Mouse (Mus musculus) adrenal gland, adult 8-10 months (tissue): ENCODE measurements around the gene Dpf2. TPM values are rescaled to one million over a fixed set of nuclear protein-coding genes. Genes with fewer than 3 reads are reported as not detected.

ENCODE experiments used
- DNase-seq: peaks from one replicate; pipeline ENCODE4 v3.0.0; 2022
- total RNA-seq, 4 experiments: library from RNA; stranded (reverse); gene quantifications; 2 replicates each; pipeline ENCODE4 v1.2.4; 2022

The Dpf2 gene
- total RNA-seq, 4 experiments from 2014 or later: 93.7 to 147 (median 129) TPM

DNA sequence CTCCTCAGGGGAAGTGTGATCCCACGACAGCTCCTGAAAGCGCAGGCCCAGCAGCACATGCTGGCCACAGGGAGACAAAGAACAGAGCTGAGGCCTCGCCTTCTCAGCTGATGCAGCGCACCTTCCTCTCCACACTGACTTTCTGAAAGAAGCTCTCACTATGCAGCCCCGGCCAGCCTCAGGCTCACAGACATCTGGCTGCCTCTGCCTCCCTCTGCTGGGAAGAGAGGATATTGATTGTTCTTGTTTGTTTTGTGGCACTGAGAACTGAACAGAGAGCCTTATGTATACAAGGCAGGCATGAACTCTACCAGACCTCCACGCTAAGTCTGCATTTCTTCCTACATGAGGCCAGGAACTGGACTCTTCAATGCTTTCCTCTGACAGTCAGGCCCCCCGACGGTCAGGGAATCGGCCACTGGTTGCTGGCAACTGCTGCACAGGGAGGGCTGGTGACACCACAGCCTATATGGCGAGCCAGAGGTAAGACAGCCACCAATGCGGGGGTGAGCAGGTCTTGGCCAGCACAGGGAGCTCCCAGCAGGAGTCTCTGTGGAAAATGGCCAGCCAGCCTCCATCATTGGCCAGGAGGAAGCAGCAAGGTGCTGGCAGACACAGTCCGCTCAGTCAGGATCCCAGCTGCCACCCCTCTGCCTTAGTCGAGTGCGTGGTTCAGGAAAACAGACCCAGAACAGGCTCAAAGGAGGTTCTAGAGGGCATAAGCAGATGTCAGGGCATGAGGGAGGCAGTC is 50.3 kb downstream of the Dpf2 start:
- no peak for DNase-seq

- DNase-seq: no peak
These were observed 56.2 kb downstream of the Dpf2 start for GRCm38 (mm10) chr19:5856604-5857003.

GRCm38 (mm10) chr19:5852035-5852722 is 60.6 kb downstream of the Dpf2 start:
- DNase-seq: no peak

DNA sequence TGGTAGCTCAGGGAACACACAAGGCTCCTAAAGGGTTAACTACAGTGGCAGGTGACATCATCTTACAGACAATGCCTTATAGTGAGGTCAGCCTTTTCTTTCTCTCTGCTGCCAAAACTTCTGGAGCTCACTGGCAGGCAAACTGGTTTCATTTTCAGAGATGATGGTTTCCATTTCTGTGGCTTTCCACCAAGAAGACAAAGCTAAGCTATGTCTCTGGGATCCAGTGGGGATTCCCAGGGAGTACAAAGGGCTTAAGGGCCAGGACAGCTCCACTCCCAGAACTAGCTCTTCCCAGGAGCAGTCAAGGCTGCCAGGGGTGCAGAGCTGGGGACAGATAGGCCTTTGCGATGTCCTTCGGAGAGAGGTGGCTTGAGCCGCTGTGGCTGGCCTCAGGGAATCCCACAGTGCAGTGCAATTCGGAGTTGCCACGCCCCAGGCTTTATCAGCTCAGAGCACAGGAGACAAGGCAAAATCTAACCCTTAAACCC is 61.3 kb downstream of the Dpf2 start:
- peak; percentile 14 for DNase-seq

DNA sequence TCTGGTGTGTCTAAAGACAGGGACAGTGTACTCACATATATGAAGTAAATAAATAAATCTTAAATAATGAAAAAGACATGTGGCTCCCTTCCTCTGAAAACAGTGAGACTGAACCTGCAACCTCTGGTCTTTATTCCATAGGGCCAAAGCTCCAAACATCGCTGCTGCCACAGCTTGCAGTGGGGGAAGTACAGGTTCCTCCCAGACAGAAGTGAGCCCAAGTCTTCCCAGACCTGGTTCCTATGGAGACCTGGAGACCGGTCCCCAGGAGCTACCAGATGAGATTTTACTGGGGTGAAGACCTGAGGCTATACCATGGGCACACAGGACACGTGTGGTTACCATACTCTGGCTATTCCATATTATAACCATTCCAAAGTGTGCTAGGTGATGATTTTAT is 62.0 kb downstream of the Dpf2 start:
- DNase-seq: no peak

GRCm38 (mm10) chr19:5849843-5850527 is 62.8 kb downstream of the Dpf2 start:
- DNase-seq: peak; percentile 92

GRCm38 (mm10) chr19:5848826-5849672 is 63.8 kb downstream of the Dpf2 start:
- DNase-seq: peak; percentile 86

- peak; percentile 88 for DNase-seq
These were observed 64.6 kb downstream of the Dpf2 start for GRCm38 (mm10) chr19:5848032-5848825.

DNA sequence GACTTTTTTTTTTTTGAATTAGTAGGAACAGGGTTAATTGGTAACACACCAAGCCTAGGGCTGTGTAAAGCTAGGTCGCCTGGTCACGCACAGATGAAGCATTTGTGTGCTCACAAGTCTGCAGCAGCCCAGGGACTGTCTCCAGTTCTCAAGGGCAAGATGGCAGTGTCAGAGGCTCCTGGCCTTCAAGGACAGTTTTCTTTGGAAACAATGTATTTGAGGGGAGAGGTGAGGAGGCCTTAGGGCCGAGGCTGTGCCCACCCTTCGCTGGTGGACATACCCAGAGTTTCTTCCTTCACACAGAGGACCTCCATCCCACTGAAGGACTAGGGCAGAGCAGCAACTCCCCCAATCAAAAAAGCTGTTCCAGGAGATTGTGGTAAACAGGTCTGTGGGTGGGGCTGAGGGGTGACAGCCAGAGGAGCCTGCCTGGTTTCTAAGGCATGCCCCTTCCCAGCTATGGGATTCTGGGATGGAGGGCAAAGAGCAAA is 65.5 kb downstream of the Dpf2 start:
- DNase-seq: peak; percentile 25

GRCm38 (mm10) chr19:5846557-5847305 is 66.1 kb downstream of the Dpf2 start:
- peak; percentile 86 for DNase-seq

Other genes with a start within 250 kb of the Dpf2 start
- 10 to 100 TPM; 40.3 to 76.9 (median 57.8) TPM for gene Sipa1, start 249.3 kb downstream of the Dpf2 start, total RNA-seq
- gene Map3k11, start 224.3 kb downstream of the Dpf2 start, total RNA-seq: 10 to 100 TPM; 40.8 to 53.6 (median 46.3) TPM
- 100 to 1,000 TPM in 3 of 4 experiments, 10 to 100 TPM in 1; 95.1 to 183 (median 136) TPM for gene Pcnx3, start 224.1 kb downstream of the Dpf2 start, total RNA-seq
- gene Kcnk7, start 208.6 kb downstream of the Dpf2 start, total RNA-seq: not detected
- 10 to 100 TPM; 24.9 to 39.2 (median 32.8) TPM for gene Ehbp1l1, start 186.7 kb downstream of the Dpf2 start, total RNA-seq
- 10 to 100 TPM; 56.2 to 62.7 (median 57.0) TPM for gene Fam89b, start 183.4 kb downstream of the Dpf2 start, total RNA-seq
- gene Ltbp3, start 172.1 kb downstream of the Dpf2 start, total RNA-seq: 100 to 1,000 TPM; 254 to 451 (median 353) TPM
- 100 to 1,000 TPM; 112 to 147 (median 124) TPM for gene Scyl1, start 141.6 kb downstream of the Dpf2 start, total RNA-seq
- 10 to 100 TPM; 47.6 to 55.2 (median 53.4) TPM for gene Frmd8, start 37.7 kb downstream of the Dpf2 start, total RNA-seq
- gene Slc25a45, start 35.2 kb downstream of the Dpf2 start, total RNA-seq: 10 to 100 TPM; 12.8 to 21.7 (median 17.5) TPM
- 1 to 10 TPM in 3 of 4 experiments, under 1 TPM in 1; 0.93 to 3.5 (median 1.6) TPM for gene Tigd3, start 18.9 kb downstream of the Dpf2 start, total RNA-seq
- gene Cdc42ep2, start 11.8 kb upstream of the Dpf2 start, total RNA-seq: 1 to 10 TPM; 4.9 to 9.6 (median 8.3) TPM
- gene Pola2, start 51.2 kb upstream of the Dpf2 start, total RNA-seq: 10 to 100 TPM; 22.5 to 51.0 (median 27.8) TPM
- not detected for gene Slc22a20, start 73.1 kb upstream of the Dpf2 start, total RNA-seq
- 10 to 100 TPM; 40.6 to 54.1 (median 47.3) TPM for gene Capn1, start 102.9 kb upstream of the Dpf2 start, total RNA-seq
- gene Syvn1, start 133.6 kb upstream of the Dpf2 start, total RNA-seq: 10 to 100 TPM; 59.6 to 78.9 (median 62.2) TPM
- 10 to 100 TPM; 52.0 to 61.8 (median 59.6) TPM for gene Mrpl49, start 144.8 kb upstream of the Dpf2 start, total RNA-seq
- gene Fau, start 144.8 kb upstream of the Dpf2 start, total RNA-seq: 1,000 to 10,000 TPM; 1,027 to 1,106 (median 1,086) TPM
- gene Znhit2, start 148.2 kb upstream of the Dpf2 start, total RNA-seq: 10 to 100 TPM; 31.6 to 43.1 (median 34.6) TPM
- gene Tm7sf2, start 155.4 kb upstream of the Dpf2 start, total RNA-seq: 10 to 100 TPM; 24.9 to 36.1 (median 27.2) TPM
- gene Vps51, start 164.2 kb upstream of the Dpf2 start, total RNA-seq: 10 to 100 TPM; 66.2 to 92.3 (median 81.3) TPM
- 1 to 10 TPM in 1 of 4 experiments, under 1 TPM in 1, not detected in 2; 0.87 to 1.0 TPM for gene Tmem262, start 167.0 kb upstream of the Dpf2 start, total RNA-seq
- gene Gm28374, start 169.2 kb upstream of the Dpf2 start, total RNA-seq: not detected
- gene Zfpl1, start 171.9 kb upstream of the Dpf2 start, total RNA-seq: 10 to 100 TPM; 37.2 to 50.5 (median 44.7) TPM
- gene Cdca5, start 172.0 kb upstream of the Dpf2 start, total RNA-seq: 1 to 10 TPM in 1 of 4 experiments, under 1 TPM in 3; 0.46 to 1.2 (median 0.63) TPM
- not detected for gene AC131692.1, start 181.4 kb upstream of the Dpf2 start, total RNA-seq
- gene Naaladl1, start 192.8 kb upstream of the Dpf2 start, total RNA-seq: under 1 TPM in 1 of 4 experiments, not detected in 3; 0.27 TPM
- gene Sac3d1, start 205.6 kb upstream of the Dpf2 start, total RNA-seq: 10 to 100 TPM; 13.7 to 18.9 (median 16.1) TPM
- 10 to 100 TPM; 34.0 to 49.1 (median 37.8) TPM for gene Snx15, start 215.3 kb upstream of the Dpf2 start, total RNA-seq
- 1 to 10 TPM; 1.4 to 3.5 (median 2.7) TPM for gene Batf2, start 228.0 kb upstream of the Dpf2 start, total RNA-seq
- 100 to 1,000 TPM in 2 of 4 experiments, 10 to 100 TPM in 2; 92.7 to 127 (median 112) TPM for gene Arl2, start 228.5 kb upstream of the Dpf2 start, total RNA-seq